Mouse (Mus musculus): ENCODE measurements around the gene Psmg4. TPM values are rescaled to one million over a fixed set of nuclear protein-coding genes. Genes with fewer than 3 reads are reported as not detected.

Psmg4 gene
- 44.1 TPM for polyA plus RNA-seq (2017; shearing (Covaris generic))

DNA sequence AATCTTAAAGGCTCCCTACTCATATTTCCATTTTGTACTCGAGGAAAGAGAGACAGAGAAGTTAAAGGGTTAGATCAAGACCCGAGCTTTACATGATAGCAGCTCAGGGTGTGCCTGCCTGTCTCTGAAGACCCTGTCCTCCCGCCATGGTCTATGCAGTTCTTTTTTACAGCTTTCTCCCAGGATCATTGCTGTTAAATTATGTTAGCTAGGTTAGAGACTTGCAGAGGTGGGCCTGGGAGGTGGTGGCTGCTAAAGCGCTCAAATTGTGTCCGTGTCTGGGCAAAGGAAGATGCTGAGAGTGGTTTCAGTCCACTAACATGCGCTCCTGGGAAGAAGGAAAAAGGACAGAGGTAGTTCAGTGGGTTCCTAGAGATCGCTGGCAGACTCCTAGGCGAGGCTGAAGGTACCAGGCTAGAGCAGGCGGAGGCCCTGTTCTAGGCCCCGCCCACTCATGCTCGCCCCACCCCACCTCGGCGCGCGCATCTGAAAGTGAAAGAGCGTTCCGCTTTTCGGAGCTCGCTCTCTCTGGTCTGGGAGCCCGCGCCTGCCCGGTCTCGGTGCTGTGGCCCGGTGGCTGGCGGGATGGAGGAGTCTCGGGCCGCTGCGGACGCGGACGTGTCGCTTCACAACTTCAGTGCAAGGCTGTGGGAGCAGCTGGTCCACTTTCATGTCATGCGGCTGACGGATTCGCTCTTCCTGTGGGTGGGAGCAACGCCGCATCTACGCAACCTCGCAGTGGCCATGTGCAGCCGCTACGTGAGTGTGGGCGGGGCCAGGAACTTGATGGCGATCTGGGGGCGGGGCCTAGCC, at the start of gene Psmg4:
TSS of gene Psmg4 (plus strand) at position 474 of the 813 bp plus-strand sequence.

DNA sequence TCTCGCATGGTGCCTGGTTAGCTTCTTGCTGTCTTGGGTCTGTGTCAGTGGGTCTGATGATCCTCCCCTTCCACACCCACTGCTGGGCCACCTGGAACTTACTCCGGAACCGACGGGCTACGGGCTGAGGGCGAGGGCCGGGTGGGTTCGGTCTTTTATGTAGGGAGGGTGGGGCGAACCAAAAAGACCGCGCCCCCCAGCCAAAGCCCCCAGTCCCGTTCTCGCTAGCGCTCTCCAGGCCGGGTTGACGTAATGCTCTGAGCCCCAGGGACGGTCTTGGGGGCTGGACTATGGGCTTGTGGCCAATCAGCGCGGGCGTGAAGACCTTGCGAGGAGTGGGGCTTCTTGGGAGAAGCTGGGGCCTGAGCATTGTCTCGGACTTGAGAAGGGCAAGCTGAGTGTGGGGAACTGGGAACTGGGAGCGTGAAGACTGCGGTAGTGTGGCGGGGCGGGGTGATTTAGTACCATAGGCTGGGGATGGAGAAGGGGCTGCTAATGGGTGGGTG, 32.5 kb upstream of the Psmg4 start, which contains the start of gene Tubb2b:
TSS of gene Tubb2b (minus strand) at position 241 of the 506 bp plus-strand sequence.

Other genes starting within 250 kb of the Psmg4 start
- gene Nqo2, start 198.3 kb upstream of the Psmg4 start, polyA plus RNA-seq (2017; shearing (Covaris generic)) = 15.3 TPM
- 79.3 TPM for gene Ripk1, start 160.6 kb upstream of the Psmg4 start, polyA plus RNA-seq (2017; shearing (Covaris generic))
- 28.8 TPM for gene Serpinb6a, start 160.2 kb upstream of the Psmg4 start, polyA plus RNA-seq (2017; shearing (Covaris generic))
- gene Bphl, start 125.4 kb upstream of the Psmg4 start, polyA plus RNA-seq (2017; shearing (Covaris generic)) = 12.4 TPM
- gene Tubb2a, start 85.0 kb upstream of the Psmg4 start, polyA plus RNA-seq (2017; shearing (Covaris generic)) = 28.9 TPM
- gene Tubb2b, start 32.5 kb upstream of the Psmg4 start, polyA plus RNA-seq (2017; shearing (Covaris generic)) = 0.28 TPM
- 0.18 TPM for gene Slc22a23, start 182.2 kb downstream of the Psmg4 start, polyA plus RNA-seq (2017; shearing (Covaris generic))